Mouse (Mus musculus) mouse trophoblast stem cell (cell line): ENCODE measurements around the gene Zbtb17.

Experiments
- in situ Hi-C, 2 experiments: fragments of 300-500 bp; cut with MseI, MboI; formaldehyde crosslinking; loops; 2 replicates in 1 of 2; 3 replicates in 1 of 2; pipeline ENCODE4 v1.15.1; 2025

Zbtb17 gene

DNA sequence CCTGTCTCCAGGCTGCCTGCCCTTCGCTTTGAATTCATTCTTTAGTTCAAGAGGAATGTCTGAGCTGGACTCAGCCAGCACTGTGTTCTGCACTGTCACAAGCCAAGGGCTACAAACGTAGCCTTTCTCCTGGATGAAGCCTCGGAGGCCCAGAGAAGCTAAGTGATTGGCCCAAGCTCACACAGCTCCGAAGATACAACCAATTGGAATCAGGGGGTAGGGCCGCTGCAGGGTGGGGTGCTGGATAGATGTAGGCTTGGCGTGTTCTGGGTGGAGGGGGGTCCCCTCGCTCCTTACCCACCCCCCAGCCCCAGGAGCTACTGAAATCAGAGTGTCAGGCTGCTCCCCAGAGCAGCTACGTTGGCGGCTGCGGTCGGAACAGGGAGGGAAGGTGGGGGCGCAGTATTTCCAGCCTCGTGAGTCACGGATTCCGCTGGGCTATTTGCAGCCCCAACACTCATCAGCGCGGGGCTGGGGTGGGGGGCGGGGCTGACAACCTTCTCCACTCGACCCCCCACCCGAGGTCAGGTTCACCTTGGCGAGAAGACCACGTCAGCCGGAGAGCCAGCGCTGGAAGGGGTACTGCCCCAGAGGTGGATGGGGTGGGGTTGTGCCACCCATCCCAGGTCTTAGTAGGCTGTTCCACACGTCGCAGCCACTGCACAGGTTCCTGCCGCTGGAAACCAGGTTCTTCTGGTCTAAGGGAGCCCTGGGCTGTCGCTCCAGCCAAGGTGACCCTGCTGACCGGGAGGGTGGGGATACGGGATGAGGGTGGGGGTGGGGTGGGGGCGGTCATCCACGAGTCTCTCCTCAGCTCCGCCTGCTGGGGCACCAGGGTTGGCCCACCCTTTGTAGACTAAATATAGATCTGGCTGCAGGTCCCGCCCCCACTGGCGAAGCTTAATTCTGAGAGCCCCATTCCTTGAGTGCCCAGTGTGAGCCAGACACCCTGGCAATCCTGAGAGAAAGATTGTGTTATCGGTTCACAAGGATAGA, 18.7 kb upstream of the Zbtb17 start:
- in situ Hi-C loops, result loop anchor here in 1 of 2 experiments (5.0 kb wide), 1 partner anchor 33 kb away; no protein-coding TSS in a partner anchor

DNA sequence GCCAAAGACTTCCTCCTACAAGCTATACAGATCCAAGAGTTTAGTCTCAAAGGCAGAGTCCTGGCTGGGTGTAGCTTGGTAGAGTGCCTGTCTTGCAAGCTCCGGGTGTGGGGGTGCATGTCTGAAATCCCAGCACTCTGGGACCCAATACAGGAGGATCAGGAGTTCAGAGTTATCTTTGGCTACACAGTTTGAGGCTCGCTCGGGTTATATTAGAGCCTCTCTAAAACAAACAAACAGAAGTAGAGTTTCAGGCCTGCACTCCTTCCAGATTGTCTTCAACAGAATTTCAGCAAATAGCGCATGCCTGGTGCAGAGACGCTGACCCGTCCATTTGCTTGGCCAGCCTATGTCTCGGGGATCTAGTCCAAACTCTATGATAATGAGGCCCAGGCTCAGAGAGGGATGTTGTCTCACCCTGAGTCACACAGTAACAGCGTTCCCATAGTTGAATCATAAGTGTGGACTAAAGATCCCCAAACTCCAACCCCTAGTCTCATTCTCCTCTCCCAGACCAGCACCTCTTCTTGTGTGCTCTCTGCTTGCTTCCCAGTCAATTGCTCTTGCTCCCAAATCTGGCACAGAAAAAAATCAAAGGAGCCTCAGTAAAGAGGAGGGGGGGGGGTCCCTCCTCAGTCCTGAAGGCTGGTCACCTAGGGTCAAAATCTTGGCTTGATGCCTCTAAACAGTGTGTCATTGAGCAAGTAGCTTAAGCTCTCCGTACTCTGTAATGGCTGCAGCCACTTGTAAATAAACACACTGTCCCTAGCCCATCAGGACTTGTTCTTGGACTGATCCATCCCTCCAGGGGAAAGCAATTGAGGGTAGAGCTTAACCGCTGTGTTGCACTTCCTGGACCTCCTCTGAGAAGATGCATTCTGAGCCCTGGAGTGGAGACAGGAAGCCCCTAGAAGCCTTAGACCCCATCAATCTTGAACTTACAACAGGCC, 17.4 kb upstream of the Zbtb17 start:
- in situ Hi-C loops, result loop anchor here in 1 of 2 experiments (5.0 kb wide), 1 partner anchor 35 kb away; no protein-coding TSS in a partner anchor

DNA sequence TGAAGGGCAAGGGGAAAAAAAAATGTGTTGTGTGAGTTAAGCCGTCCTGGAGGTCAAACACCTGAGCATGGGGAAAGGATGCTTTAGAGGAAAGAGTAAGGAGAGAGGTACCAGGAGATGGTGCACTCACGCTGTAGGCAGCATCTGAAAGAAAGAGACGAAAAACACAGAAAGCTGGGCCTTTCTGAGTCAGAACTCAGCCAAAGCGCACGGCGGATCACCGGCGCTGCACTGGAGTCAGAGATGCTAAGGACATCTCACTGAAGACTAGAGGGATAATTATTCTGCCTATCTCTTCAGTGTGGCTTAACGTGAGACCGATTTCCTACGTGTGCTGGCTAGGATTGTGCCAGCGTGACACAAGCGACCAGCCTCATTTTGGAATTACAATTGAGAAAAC, 16.5 kb upstream of the Zbtb17 start:
- in situ Hi-C loops, result loop anchor here in 1 of 2 experiments (5.0 kb wide), 1 partner anchor 36 kb away; no protein-coding TSS in a partner anchor

DNA sequence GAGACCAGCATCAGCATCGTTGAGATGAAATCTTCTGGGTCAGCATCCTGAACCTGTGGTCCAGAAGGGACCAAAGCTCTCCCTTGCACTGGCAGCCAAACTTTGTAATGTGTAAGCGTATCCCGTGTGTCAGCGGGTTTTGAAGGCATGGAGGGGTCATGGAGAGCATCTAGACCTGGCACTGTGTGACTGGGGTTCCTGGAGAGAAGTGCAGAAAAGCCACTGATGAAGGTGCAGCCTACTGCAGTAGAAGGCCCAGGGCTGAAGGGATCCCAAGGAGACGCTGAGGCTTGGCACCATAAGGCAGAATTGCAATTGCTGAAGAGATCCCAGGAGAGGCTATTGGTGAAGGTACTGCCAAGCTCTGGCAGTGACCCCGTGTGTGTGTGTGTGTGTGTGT, 15.1 kb upstream of the Zbtb17 start:
- in situ Hi-C loops, result loop anchor here in 1 of 2 experiments (5.0 kb wide), 1 partner anchor 37 kb away; no protein-coding TSS in a partner anchor

- in situ Hi-C loops, result loop anchor here in 1 of 2 experiments (5.0 kb wide), 1 partner anchor 38 kb away; no protein-coding TSS in a partner anchor
Measured at GRCm38 (mm10) chr4:141429847-141430246, 14.6 kb upstream of the Zbtb17 start.

DNA sequence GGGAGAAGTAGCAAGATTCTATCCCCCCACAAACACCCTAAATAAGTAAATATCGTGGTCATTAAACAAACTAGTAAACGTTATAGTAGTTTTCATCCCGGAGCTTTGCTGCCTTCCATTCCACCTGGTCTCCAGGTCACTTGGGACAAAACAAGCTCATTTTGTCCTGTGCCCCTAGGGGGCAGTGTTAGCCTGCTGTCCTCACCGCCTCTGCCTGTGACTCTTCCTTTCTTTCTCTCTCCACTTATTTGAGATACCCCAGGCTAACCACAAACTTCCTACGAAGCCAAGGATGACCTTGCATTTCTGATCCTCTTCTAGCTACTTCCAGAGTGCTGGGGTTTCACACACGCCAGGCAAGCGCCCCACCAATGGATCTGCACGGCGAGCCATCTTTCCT, 13.5 kb upstream of the Zbtb17 start:
- in situ Hi-C loops, result no loop called here

DNA sequence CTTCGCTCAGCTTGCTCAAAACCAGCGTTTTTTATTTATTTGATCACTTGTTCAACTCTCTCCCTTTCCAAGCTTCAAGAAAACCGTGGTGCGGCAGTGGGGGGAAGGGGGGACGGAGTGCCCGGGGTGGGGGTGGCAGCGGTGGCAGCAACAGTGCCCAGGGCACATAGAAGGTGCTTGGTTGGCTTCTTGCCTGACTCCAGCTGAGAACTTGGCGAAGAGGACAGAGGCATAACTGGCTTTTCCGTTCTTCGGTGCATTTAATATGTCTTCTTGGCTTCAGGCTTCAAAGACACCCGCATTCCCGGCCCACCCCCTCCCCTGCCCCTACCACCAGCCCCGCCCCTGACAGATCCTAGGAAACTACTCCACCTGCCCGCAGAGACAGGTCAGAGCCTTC, 11.8 kb upstream of the Zbtb17 start:
- in situ Hi-C loops, result no loop called here

GRCm38 (mm10) chr4:141433191-141433590, 11.3 kb upstream of the Zbtb17 start:
- in situ Hi-C loops, result no loop called here

- in situ Hi-C loops, result no loop called here
Measured at GRCm38 (mm10) chr4:141435974-141436373, 8.5 kb upstream of the Zbtb17 start, which contains the start of gene Srarp. TSS of gene Srarp (minus strand) at chr4:141436105.

DNA sequence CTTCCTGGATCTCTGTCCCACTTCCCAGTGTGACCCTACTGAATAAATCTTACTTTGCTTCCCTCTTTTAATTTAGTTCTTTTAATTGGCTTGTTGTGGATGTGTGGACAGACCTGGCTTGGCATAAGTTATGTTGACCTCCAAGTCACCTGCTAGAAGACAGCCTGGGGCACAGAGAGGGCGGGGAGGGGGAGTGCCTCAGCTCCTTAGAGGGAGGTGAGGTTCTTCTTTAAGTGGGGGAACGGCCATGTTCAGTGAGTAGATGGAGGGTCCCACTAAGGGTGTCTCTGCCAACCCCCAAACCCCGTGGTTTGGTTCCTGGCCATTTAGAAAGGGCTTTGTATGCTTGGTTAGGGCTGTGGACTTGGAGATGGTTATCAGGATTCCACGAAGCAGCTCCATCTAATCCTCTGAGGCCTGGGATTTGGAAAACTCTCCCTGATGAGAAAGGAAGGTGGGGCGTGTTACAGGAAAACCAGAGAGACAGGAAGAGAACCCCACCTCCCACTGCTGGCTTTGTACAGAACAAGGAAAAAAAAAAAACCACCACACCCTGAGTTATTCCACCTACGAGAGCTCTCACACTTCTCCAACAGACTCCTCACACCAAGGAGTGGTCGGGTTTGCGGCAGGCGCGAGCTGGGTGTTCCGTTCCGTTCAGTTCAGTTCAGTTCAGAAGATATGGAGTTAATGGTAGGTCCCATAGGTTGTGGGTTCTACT, 5.2 kb upstream of the Zbtb17 start:
- in situ Hi-C loops, result no loop called here

- in situ Hi-C loops, result no loop called here
Measured at GRCm38 (mm10) chr4:141440877-141441276, 3.6 kb upstream of the Zbtb17 start.

- in situ Hi-C loops, result no loop called here
Measured at GRCm38 (mm10) chr4:141443641-141444429, 619 bp upstream of the Zbtb17 start.

DNA sequence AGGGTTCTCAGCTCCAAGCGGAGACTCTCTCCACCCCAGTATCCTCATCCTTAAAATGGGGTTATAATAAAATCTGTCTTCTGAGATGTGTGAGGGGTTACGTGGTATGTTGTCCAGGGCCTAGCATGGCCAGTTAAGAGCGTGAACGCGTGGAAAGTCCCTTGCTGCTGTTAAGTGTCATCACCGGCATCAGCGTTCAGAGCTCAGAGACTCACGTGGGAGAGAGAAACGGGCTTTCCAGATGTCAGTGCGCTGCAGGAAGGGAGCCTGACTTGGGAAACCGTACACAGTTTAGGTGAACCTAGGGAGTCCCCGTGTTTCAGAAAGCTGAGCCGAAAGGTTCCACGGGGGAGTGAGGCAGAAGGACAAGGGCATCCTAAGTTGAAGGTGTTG, 870 bp downstream of the Zbtb17 start:
- in situ Hi-C loops, result no loop called here

DNA sequence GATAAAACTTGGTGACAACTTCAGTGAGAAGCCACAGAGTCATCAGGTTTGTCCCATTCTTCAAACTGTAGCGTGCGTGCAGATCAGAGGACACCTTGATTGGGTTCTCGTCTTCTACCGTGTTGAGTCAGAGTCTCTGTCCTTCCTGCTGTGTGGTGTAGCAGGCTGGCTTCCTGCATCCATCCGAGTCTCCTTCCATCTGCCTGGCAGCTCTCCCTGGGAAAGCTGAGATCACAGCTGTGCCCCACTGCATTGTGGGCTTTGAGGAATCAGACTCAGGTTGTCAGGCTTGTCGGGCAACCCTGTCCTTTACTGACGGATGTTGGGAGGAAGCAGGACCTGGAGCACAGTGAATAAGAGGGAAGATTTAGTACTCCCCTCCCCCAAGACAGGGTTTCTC, 1.8 kb downstream of the Zbtb17 start:
- in situ Hi-C loops, result no loop called here

- in situ Hi-C loops, result no loop called here
Measured at GRCm38 (mm10) chr4:141451251-141451650, 6.8 kb downstream of the Zbtb17 start.

GRCm38 (mm10) chr4:141451916-141452450, 7.5 kb downstream of the Zbtb17 start:
- in situ Hi-C loops, result no loop called here

- in situ Hi-C loops, result no loop called here
Measured at GRCm38 (mm10) chr4:141454581-141455350, 10.3 kb downstream of the Zbtb17 start.

DNA sequence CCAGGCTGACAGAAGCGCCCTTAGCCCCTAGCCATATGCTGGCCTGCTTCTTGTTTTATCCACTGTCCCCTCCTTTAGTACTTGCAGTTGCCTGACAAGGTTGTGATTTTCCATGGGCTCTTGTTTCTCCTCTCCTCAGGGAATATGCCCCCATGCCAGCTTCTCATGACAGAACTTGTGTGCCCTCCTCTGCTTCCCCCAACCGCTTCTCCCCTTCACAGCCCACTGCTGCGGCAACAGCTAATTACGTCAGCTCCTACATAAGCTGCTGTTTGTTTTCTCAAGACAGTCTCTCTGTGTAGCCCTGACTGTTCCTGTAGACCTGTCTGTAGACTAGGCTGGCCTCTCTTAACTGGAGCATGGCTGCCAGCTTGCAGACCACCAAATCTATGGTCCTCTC, 11.1 kb downstream of the Zbtb17 start:
- in situ Hi-C loops, result no loop called here
